Mouse (Mus musculus) intestine, postnatal 0 days (tissue): ENCODE measurements at regions not wholly inside any gene's neighbourhood (a gene's known extent, or its start where the extent isn't known, plus 50 kb on each side); places are given as distances from the start of the nearest gene placed in this dataset.

Experiments used
- ATAC-seq: fragments of 200-750 bp; cut with Nextera tagmentation; 2 replicates; pipeline ENCODE4 v1.8.0; 2017; ENCODE audit warnings: mild to moderate bottlenecking, moderate TSS enrichment, moderate library complexity
- H3K27ac ChIP-seq: fragments of 300-500 bp; sonication (generic); 2 replicates; pipeline ENCODE4 v1.5.1; 2014; ENCODE audit warnings: mild to moderate bottlenecking, low read depth, low read length, moderate library complexity
- H3K27me3 ChIP-seq: fragments of 300-500 bp; sonication (generic); replicated peaks from 2 replicates; pipeline ENCODE4 v1.6.1; 2014; ENCODE audit warnings: low read length, mixed read lengths; ENCODE audit not compliant: control insufficient read depth, insufficient read depth
- H3K36me3 ChIP-seq: fragments of 300-500 bp; sonication (generic); 2 replicates; pipeline ENCODE4 v1.6.1; 2014; ENCODE audit warnings: mild to moderate bottlenecking, moderate library complexity; ENCODE audit not compliant: control insufficient read depth, insufficient read depth
- H3K4me1 ChIP-seq: fragments of 300-500 bp; sonication (generic); replicated peaks from 2 replicates; pipeline ENCODE4 v1.6.1; 2014; ENCODE audit warnings: antibody characterized with exemption, low read length, mixed read lengths; ENCODE audit not compliant: control insufficient read depth, insufficient read depth
- H3K4me2 ChIP-seq: fragments of 300-500 bp; sonication (generic); replicated peaks from 2 replicates; pipeline ENCODE4 v1.6.1; 2014; ENCODE audit warnings: low read depth, mild to moderate bottlenecking, moderate library complexity
- H3K4me3 ChIP-seq: fragments of 300-500 bp; sonication (generic); 2 replicates; pipeline ENCODE4 v1.5.1; 2014; ENCODE audit warnings: low read depth, low read length
- H3K9ac ChIP-seq: fragments of 300-500 bp; sonication (generic); 2 replicates; pipeline ENCODE4 v1.6.1; 2014; ENCODE audit warnings: mild to moderate bottlenecking, low read depth, low read length
- H3K9me3 ChIP-seq: fragments of 300-500 bp; sonication (generic); 2 replicates; pipeline ENCODE4 v1.6.1; 2016; ENCODE audit warnings: mixed run types; ENCODE audit not compliant: control insufficient read depth
- CTCF ChIP-seq: sonication (generic); IDR thresholded peaks from 2 replicates; pipeline ENCODE4 v1.5.1; 2016; ENCODE audit warnings: low read depth, mild to moderate bottlenecking, control low read depth, antibody characterized with exemption, moderate library complexity
- WGBS: fragments of 180-500 bp; shearing (Covaris S2); extraction: QIAGEN DNeasy Blood & Tissue Kit; methylation state at CpG from one replicate; pipeline ENCODE4 v1.1.7; 2014; 5-methylcytosine and 5-hydroxymethylcytosine counted together

DNA sequence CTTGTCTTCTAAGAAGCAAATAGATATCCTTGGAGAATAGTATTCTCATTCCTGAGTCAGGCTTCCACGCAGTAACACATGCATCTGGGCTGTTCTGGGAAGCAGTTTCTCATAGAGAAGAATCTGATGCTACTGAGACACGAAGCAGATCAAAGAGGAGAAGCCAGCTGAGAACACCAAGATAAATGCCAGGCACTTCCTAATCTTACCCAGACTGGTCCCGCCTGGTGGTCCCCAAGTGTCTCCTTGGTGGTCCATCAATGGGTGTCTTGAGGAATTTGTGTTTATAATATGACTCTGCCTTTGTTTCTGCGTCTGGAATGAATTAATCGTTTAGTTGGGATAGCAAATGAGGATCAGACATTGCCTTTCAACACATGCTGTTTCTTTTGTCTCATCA lies 120.5 kb upstream of the Gm9747 start:
- no peak for ATAC-seq
- Histone ChIP-seq H3K9ac (no peak overlapping the region), H3K4me2 (no peak overlapping the region), H3K4me3 (no peak overlapping the region), H3K4me1 (no peaks in the 10 kb centered on the region), H3K36me3 (no peaks in the 10 kb centered on the region), H3K27me3 (no peaks in the 10 kb centered on the region), H3K27ac (no peak overlapping the region), H3K9me3 (no peaks in the 10 kb centered on the region)
- 47% methylated on average over 5 of the region's 5 CpGs for WGBS
- no peak for TF ChIP-seq CTCF

DNA sequence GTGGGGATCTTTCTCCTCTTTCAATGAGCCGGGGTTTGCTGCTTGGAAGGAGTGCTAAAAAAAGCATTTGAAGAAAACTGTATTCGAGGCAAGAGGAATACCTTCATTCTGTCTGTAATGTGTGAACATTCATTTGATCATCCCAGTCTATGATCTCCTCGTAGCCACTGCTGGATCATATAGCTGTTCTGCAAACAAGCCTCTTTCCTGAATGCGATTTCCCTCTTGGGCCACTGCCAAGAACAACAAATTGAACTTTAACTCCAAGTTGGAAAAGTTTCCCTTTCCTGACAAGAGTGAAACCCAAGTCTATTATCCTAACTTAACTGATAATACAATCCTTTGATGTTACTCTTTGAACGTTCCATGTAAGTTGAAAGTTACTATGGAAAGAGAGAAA lies 108.4 kb upstream of the Gm9747 start:
- Histone ChIP-seq H3K27me3 (no peaks in the 10 kb centered on the region), H3K4me1 (no peaks in the 10 kb centered on the region), H3K4me2 (no peak overlapping the region), H3K9ac (no peak overlapping the region), H3K36me3 (no peaks in the 10 kb centered on the region), H3K9me3 (no peaks in the 10 kb centered on the region), H3K27ac (no peak overlapping the region), H3K4me3 (no peak overlapping the region)
- 27% methylated on average over 5 of the region's 5 CpGs for WGBS
- no peak for TF ChIP-seq CTCF
- ATAC-seq: peak; percentile 54

DNA sequence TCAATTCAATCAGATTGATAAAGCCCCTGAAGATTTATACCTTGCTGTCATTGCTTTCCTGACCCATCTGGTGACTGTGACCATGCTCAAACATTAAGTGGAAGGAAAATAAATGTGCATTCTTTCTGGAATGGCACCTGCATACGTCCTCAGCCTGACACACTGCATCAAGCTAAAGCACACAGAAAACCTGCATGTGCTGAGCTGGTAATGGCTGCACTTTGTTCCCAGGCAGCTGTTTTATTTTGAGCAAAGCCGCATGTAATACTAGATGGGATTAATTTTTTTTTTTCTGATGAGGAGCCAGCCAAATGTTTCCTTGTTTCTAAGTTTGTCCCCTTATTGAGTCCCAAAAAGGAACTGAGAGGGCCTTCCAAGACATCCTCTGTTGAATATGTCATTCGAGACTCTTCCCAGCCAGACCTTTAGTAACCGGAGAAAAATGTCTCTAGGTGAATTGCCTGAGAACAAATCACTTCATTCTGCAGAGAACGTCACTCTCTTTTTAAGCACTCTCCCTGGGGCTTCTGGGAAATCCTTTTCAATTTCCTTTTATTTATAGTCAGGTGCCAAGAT lies 103.1 kb upstream of the Gm9747 start:
- ATAC-seq: no peak
- Histone ChIP-seq H3K9me3 (no peaks in the 10 kb centered on the region), H3K27me3 (no peaks in the 10 kb centered on the region), H3K4me3 (no peak overlapping the region), H3K4me1 (no peaks in the 10 kb centered on the region), H3K9ac (no peak overlapping the region), H3K36me3 (no peaks in the 10 kb centered on the region), H3K4me2 (no peak overlapping the region), H3K27ac (no peak overlapping the region)
- TF ChIP-seq CTCF: no peak
- 55% methylated on average over 5 of the region's 5 CpGs for WGBS

DNA sequence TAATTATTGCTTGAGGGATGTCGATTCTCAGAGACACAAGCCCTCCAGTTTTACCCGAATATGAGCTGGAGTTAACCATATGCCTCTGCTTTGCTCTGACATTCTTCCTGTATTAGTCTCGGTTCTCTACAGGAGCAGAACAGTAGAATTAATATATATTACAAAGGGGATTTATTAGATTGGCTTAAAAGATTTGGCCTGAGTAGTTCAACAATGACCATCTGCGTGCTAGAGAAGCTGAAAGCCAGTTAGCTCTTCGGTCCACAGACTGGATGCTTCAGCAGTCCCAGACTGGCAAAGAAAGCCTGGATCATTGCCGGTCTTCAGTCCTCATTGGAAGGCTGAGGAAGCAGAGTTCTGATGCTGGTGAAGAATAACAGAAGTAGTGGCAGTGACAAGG lies 100.4 kb upstream of the Gm9747 start:
- H3K4me2 ChIP-seq: no peak overlapping the region
- no peaks in the 10 kb centered on the region for H3K36me3 ChIP-seq
- ATAC-seq: no peak
- no peak overlapping the region for H3K27ac ChIP-seq
- TF ChIP-seq CTCF: no peak
- no peaks in the 10 kb centered on the region for H3K9me3 ChIP-seq
- H3K4me3 ChIP-seq: no peak overlapping the region
- H3K27me3 ChIP-seq: no peaks in the 10 kb centered on the region
- 80% methylated on average over 6 of the region's 6 CpGs for WGBS
- no peaks in the 10 kb centered on the region for H3K4me1 ChIP-seq
- no peak overlapping the region for H3K9ac ChIP-seq

DNA sequence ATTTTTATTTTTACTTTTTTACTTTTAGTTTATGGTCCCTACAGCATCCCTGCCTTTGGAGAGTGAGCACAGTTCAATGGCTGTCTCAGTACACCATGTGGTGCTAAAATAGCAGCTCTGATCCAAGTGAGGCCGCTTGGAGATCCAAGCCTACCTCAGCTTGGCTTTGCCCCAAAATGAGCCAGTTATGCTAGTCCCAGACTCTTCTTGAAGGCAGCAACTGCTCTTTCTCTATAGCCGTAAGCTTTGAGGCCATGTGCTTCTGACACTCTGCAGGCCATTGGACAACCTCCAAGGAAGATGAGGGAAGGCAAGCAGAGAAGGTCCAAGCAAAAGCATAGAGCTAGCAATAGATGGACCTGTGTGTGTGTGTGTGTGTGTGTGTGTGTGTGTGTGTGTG lies 98.0 kb upstream of the Gm9747 start:
- no peaks in the 10 kb centered on the region for H3K9me3 ChIP-seq
- TF ChIP-seq CTCF: no peak
- H3K9ac ChIP-seq: no peak overlapping the region
- H3K36me3 ChIP-seq: no peaks in the 10 kb centered on the region
- no peak for ATAC-seq
- no peak overlapping the region for H3K27ac ChIP-seq
- 70% methylated on average over 2 of the region's 2 CpGs for WGBS
- H3K27me3 ChIP-seq: no peaks in the 10 kb centered on the region
- H3K4me1 ChIP-seq: no peaks in the 10 kb centered on the region
- no peak overlapping the region for H3K4me3 ChIP-seq
- H3K4me2 ChIP-seq: no peak overlapping the region

DNA sequence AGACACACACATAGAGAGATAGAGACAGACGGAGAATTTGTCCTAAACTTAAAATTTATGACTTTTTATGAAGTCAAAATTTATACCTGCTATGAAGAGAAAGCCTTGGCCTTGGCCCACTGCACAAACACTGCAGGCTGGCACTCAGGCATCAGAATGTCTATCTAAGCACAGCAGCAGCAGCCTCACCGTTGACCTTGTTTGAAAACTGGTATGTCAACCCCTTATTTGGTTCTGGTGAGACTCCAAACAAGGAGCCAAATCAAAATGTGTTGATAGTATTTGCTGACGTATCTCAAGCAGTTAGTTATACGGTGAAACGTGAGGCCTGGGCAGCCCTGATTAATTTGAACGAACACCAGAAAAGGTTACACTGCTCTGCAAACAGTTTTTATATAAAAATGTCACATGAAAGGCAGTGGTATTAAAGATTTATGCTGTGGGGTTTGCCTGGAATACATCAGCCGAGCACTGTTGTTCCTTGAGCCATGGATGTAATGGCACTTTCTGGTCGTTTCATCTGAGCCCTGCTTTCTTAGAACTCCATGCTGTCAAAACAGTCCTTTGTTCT lies 97.1 kb upstream of the Gm9747 start:
- no peaks in the 10 kb centered on the region for H3K27me3 ChIP-seq
- H3K4me1 ChIP-seq: no peaks in the 10 kb centered on the region
- TF ChIP-seq CTCF: no peak
- H3K4me2 ChIP-seq: no peak overlapping the region
- H3K9me3 ChIP-seq: no peaks in the 10 kb centered on the region
- no peak overlapping the region for H3K27ac ChIP-seq
- ATAC-seq: no peak
- H3K36me3 ChIP-seq: no peaks in the 10 kb centered on the region
- H3K4me3 ChIP-seq: no peak overlapping the region
- no peak overlapping the region for H3K9ac ChIP-seq
- 47% methylated on average over 8 of the region's 8 CpGs for WGBS

DNA sequence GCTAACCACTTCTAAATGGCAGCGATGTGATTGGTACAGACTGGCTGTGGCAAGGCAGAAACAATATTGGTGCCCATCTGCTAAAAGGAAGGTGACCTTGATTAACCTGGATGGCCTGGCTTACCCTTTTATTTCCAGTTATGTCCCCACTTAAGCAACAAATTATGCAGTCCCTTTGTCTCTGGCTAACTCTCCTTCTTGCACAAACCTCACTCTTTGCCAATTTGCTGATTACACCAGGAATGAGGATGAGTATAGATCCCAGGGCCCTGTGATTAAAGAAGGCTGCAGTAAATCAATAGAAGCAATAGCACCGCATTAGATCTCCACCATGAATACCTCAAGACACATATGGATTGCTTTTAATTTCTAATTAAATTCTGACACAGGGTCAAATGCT lies 87.7 kb upstream of the Gm9747 start:
- no peak for ATAC-seq
- no peak overlapping the region for H3K9ac ChIP-seq
- H3K36me3 ChIP-seq: no peaks in the 10 kb centered on the region
- WGBS: 86% methylated on average over 2 of the region's 2 CpGs
- no peak overlapping the region for H3K27ac ChIP-seq
- H3K27me3 ChIP-seq: no peaks in the 10 kb centered on the region
- H3K4me1 ChIP-seq: no peaks in the 10 kb centered on the region
- no peak overlapping the region for H3K4me3 ChIP-seq
- no peaks in the 10 kb centered on the region for H3K9me3 ChIP-seq
- no peak for TF ChIP-seq CTCF
- no peak overlapping the region for H3K4me2 ChIP-seq
